Mouse (Mus musculus) intestine, embryonic 14.5 days (tissue): ENCODE data around the gene Dph7. TPM values are rescaled to one million over a fixed set of nuclear protein-coding genes. Genes with fewer than 3 reads are reported as not detected.
"Not testable (repeated sequence)": the region's sequence is repeated elsewhere in the genome, so short reads cannot be mapped to it uniquely, and the experiment has no call there.

Experiments
- ATAC-seq: fragments of 200-750 bp; cut with Nextera tagmentation; replicated peaks from 2 replicates; pipeline ENCODE4 v1.8.0; 2017; ENCODE audit warnings: low read depth, moderate number of reproducible peaks, moderate TSS enrichment, moderate library complexity; ENCODE audit not compliant: low FRiP score, low TSS enrichment
- DNase-seq: peaks from one replicate; pipeline ENCODE4 v3.0.0-alpha.2; 2018; ENCODE audit warnings: low spot score
- H3K27ac ChIP-seq: fragments of 300-500 bp; sonication (generic); 2 replicates; pipeline ENCODE4 v1.5.1; 2014; ENCODE audit warnings: low read depth, mild to moderate bottlenecking, control low read depth
- H3K27me3 ChIP-seq: fragments of 300-500 bp; sonication (generic); replicated peaks from 2 replicates; pipeline ENCODE4 v1.6.1; 2014; ENCODE audit warnings: low read length, control low read depth; ENCODE audit not compliant: control insufficient read depth, insufficient read depth
- H3K36me3 ChIP-seq: fragments of 300-500 bp; sonication (generic); 2 replicates; pipeline ENCODE4 v1.6.1; 2014; ENCODE audit warnings: low read length, control low read depth; ENCODE audit not compliant: control insufficient read depth, insufficient read depth
- H3K4me1 ChIP-seq: fragments of 300-500 bp; sonication (generic); replicated peaks from 2 replicates; pipeline ENCODE4 v1.6.1; 2014; ENCODE audit warnings: low read length, control low read depth, mixed read lengths; ENCODE audit not compliant: control insufficient read depth, insufficient read depth
- H3K4me2 ChIP-seq: fragments of 300-500 bp; sonication (generic); 2 replicates; pipeline ENCODE4 v1.6.1; 2014; ENCODE audit warnings: low read length
- H3K4me3 ChIP-seq: fragments of 300-500 bp; sonication (generic); 2 replicates; pipeline ENCODE4 v1.5.1; 2014; ENCODE audit warnings: low read depth, low read length, control low read depth, mixed read lengths
- H3K9ac ChIP-seq: fragments of 300-500 bp; sonication (generic); 2 replicates; pipeline ENCODE4 v1.6.1; 2014; ENCODE audit warnings: mild to moderate bottlenecking, low read length
- H3K9me3 ChIP-seq: fragments of 300-500 bp; sonication (generic); 2 replicates; pipeline ENCODE4 v1.6.1; 2016; ENCODE audit warnings: low read length, control low read depth; ENCODE audit not compliant: control insufficient read depth
- WGBS: fragments of 180-500 bp; shearing (Covaris S2); extraction: QIAGEN DNeasy Blood & Tissue Kit; methylation state at CpG from one replicate; pipeline ENCODE4 v1.1.7; 2014; 5-methylcytosine and 5-hydroxymethylcytosine counted together
- polyA plus RNA-seq: library from polyadenylated mRNA; unstranded; fragments of >200 nt; fragmentation: Nextera tagmentation; extraction: Ambion mirVana; gene quantifications from 2 replicates; pipeline ENCODE4 v1.2.1, GENCODE M21; 2014

Dph7 gene
- polyA plus RNA-seq, 1 experiment from 2014 or later, result 22.9 TPM

DNA sequence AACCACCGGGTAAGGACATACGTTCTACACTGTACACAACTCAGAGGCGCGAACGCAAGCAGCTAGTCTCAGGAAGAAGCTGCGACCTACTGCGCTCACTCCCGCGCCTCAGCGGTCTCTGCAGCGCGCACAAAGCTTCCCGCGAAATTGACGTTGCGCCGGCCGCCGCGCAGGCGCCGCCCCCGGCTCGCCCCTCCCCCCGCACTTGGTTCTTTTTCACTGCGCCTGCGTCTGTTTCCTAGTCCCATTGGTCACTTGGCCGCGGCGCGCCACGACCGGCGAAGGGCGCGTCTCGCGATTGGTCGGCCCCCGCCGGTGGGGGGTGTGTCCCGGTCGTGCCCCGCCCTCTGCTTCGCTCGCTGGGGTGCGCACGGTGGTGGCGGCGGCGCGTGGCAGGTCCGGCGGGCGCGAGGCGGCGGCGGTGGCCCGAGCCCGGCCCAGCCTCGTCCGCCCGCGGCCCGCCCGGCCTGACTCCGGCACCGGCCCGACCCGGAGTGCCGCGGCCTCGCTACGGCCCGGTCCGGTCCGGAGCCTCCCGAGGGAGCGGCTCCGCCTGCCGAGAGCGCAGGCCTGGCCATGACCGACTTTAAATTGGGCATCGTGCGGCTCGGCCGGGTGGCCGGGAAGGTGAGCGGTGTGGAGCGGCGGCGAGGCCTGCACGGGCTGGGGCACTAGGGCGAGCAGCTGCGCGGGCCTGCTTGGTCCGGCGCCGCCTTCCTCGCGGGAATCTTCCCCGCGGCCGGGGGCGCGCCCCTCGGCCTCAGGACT is 12.6 kb upstream of the Dph7 start, which contains the start of gene Zmynd19:
Zmynd19 (plus strand) TSS at position 372 of the 768 bp plus-strand sequence.
- WGBS, result under 1% methylated on average over 96 of the region's 108 CpGs
- Histone ChIP-seq H3K9me3 (no peaks in the 10 kb centered on the region), H3K4me2 (peak within 1 kb of the TSS; percentile 91), H3K4me3 (peak within 1 kb of the TSS; percentile 93), H3K36me3 (peaks cover 30% of the 10 kb centered on the region), H3K9ac (peak within 1 kb of the TSS; percentile 86), H3K4me1 (peaks cover 11% of the 10 kb centered on the region), H3K27me3 (no peaks in the 10 kb centered on the region), H3K27ac (peak within 1 kb of the TSS; percentile 62; the same call in 1 of the 2 replicates)
- DNase-seq (peak; percentile 96), ATAC-seq (peak; percentile 96)

DNA sequence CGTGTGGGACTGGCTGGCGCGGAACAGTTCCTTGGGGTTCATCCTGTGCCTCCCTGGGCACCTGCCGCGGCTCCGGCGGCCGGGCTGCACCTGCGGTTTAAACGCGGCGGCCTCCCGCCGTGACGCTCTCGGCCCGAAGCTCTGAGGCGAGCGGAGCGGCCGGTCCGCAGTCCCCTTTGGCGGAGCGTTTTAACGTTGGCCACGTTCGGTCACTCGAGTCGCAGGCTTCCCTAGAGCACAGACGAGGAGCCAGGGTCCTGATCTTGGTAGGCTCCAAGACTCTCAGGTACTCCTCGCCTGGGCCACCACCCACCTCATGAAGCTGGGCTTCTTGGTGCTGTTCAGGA is 12.0 kb upstream of the Dph7 start:
- Histone ChIP-seq H3K27me3 (no peaks in the 10 kb centered on the region), H3K4me1 (peaks cover 11% of the 10 kb centered on the region), H3K36me3 (peaks cover 35% of the 10 kb centered on the region), H3K9me3 (no peaks in the 10 kb centered on the region), H3K4me2 (peak overlapping the region; percentile 91), H3K4me3 (peak overlapping the region; percentile 93), H3K27ac (peak overlapping the region; percentile 62; the same call in 1 of the 2 replicates), H3K9ac (peak overlapping the region; percentile 86)
- under 1% methylated on average over 31 of the region's 31 CpGs for WGBS
- DNase-seq, result peak; percentile 64
- ATAC-seq, result peak; percentile 37; the same call in 1 of the 2 replicates

DNA sequence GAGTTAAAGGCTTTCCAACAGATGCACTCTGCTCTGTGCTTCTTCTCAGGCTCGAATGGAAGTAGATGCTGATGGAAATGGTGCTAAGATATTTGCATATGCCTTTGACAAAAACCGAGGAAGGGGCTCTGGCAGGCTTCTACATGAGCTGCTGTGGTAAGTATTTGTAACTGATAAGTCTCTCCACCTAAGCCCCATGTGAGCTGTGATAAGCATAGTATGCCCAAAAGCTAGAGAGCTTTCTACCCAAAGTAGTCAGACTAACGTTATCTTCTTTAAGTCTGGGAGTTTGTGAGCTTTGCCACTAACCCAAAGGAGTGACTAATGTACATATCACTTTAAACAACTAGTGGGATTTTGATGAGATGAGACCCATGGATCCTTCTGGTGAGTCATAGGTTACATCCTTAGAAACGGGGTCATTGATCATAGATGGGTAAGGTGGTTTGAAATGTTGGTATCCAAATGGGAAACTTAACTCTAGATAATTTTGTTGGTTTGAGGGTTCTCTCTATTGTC is 9.6 kb upstream of the Dph7 start:
- WGBS, result 84% methylated on average over 4 of the region's 4 CpGs
- Histone ChIP-seq H3K36me3 (peaks cover 58% of the 10 kb centered on the region), H3K4me2 (no peak overlapping the region), H3K9me3 (no peaks in the 10 kb centered on the region), H3K27me3 (no peaks in the 10 kb centered on the region), H3K27ac (no peak overlapping the region), H3K4me3 (no peak overlapping the region), H3K9ac (no peak overlapping the region), H3K4me1 (peaks cover 11% of the 10 kb centered on the region)
- no peak for DNase-seq
- ATAC-seq, result no peak

DNA sequence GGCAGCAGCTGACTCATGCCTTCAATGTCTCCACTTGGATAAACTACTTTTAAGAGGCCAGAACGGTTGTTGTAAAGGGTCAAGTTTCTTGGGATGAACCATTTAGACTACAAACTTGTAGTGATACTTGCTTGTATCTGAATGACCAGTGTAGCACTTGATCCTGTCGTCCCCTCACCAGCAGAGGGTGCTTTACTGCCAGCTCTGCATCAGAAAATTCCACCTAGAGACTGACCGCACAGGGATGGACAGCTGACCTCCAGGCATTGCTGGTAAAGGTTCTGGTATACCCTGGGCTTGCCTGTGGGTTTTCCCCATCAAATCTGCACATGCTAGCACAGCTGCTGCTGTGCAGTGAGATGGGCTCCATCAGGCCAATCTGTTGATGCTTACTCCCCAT is 1.3 kb upstream of the Dph7 start:
- peaks cover 63% of the 10 kb centered on the region for H3K36me3 ChIP-seq
- DNase-seq, result peak; percentile 53
- ATAC-seq, result no peak

DNA sequence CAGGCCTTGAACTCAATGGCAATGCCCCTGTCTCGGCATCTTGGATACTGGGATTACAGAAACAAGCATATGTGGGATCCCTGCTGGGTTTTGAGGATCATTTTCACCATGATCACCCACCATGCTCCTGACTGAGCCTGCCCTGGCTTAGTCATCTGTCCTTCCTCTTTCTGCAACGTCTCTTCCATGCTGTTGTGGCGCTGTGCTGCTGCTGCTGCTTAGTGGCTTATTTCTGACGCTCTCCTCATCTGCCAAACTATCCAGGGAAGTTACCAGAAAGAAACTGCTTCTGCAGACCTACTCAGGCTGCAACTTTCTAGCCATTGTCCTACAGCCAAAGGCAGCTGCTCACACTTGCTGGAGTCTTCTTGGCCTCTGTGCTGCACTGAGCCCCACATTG is 8.2 kb downstream of the Dph7 start:
- Histone ChIP-seq H3K36me3 (peaks cover 68% of the 10 kb centered on the region), H3K27me3 (no peaks in the 10 kb centered on the region), H3K4me1 (peaks cover 10% of the 10 kb centered on the region), H3K4me3 (no peak overlapping the region), H3K27ac (no peak overlapping the region), H3K4me2 (no peak overlapping the region), H3K9me3 (no peaks in the 10 kb centered on the region), H3K9ac (no peak overlapping the region)
- no peak for DNase-seq
- ATAC-seq, result no peak
- whole genome bisulfite sequencing, result 87% methylated on average over 4 of the region's 4 CpGs

More for the DNA sequence above, 1.3 kb upstream of the Dph7 start:
- Histone ChIP-seq H3K9me3 (no peaks in the 10 kb centered on the region), H3K4me2 (no peak overlapping the region), H3K27ac (no peak overlapping the region), H3K9ac (no peak overlapping the region), H3K4me3 (no peak overlapping the region), H3K4me1 (0 out of 2 replicates have a peak, but pooled peaks cover 7% of the 10 kb centered on the region), H3K27me3 (no peaks in the 10 kb centered on the region)
- 33% methylated on average over 3 of the region's 3 CpGs for WGBS

DNA sequence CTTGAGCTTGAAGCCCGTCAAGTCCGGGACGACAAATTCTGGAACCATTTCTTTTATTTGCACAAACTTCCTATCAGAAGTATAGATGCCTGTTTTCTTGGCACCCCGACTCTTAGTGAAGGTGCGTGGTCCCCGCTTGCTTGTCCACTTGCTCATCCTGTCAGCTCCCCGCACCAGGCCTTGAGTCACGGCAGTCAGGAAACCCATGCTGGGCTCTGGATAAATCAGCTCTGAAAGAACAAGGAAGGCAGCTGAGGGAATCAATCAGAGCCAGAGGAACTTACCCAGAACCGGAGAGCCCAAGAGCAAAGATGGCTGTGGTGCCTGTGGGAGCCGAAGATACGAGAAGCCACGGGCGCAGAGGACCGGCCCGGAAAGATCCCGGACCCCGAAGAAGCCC is 12.3 kb downstream of the Dph7 start:
- peaks cover 13% of the 10 kb centered on the region for H3K4me1 ChIP-seq
- not testable (repeated sequence) for H3K9me3 ChIP-seq, H3K27me3 ChIP-seq, DNase-seq, ATAC-seq
- peak overlapping the region; percentile 76 for H3K9ac ChIP-seq
- peak overlapping the region; percentile 100 for H3K4me2 ChIP-seq
- H3K27ac ChIP-seq, result peak overlapping the region; percentile 91
- peak overlapping the region; percentile 85 for H3K4me3 ChIP-seq
- whole genome bisulfite sequencing, result under 1% methylated on average over 17 of the region's 17 CpGs
- H3K36me3 ChIP-seq, result peaks cover 38% of the 10 kb centered on the region

DNA sequence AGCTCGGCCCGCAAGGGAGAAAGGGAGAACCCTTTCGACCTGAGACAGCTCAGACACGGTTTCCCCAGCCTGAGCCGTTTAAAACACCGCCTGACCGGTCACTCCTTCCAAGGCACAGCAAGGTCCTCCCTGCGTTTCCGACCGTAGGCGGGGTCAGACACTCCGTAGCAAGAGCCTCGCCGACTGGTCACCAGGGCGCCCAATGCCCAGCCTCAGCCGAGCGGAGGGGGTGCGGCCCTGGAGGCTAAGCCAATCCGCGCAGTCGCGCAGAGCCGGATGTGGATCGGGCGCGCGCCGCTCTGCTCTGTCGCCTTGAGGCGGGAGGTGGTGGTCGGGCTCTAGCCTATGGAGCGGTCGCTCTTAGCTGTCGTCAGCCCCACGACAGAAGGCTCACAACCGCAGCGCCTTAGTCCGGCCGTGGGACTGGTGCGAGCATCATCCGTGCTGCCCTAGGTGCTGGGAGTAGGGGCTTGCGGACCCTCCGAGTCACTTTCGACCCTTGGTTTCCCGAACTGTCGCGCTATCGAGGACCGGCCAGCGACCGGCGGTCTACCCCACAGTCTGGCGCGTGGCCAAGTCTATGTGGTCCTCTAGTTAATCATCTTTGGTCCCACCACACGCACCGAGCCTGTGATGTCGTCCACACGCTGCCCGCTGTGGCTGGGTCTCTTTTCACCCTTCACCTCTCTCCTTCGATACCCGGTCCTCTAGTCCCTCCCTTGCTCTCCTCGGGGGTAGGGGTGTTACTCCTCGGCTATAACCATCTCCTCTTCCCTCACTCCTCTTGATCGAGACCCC is 12.9 kb downstream of the Dph7 start, which contains the start of gene Mrpl41:
Mrpl41 (minus strand) TSS at position 193 of the 798 bp plus-strand sequence.
- ATAC-seq, result peak; percentile 99
- H3K9ac ChIP-seq, result peak within 1 kb of the TSS; percentile 76
- H3K4me1 ChIP-seq, result peaks cover 13% of the 10 kb centered on the region
- WGBS, result under 1% methylated on average over 64 of the region's 64 CpGs
- peak within 1 kb of the TSS; percentile 91 for H3K27ac ChIP-seq
- H3K4me3 ChIP-seq, result peak within 1 kb of the TSS; percentile 85
- H3K27me3 ChIP-seq, result no peaks in the 10 kb centered on the region
- H3K9me3 ChIP-seq, result no peaks in the 10 kb centered on the region
- peaks cover 32% of the 10 kb centered on the region for H3K36me3 ChIP-seq
- H3K4me2 ChIP-seq, result peak within 1 kb of the TSS; percentile 100
- DNase-seq, result peak; percentile 93

DNA sequence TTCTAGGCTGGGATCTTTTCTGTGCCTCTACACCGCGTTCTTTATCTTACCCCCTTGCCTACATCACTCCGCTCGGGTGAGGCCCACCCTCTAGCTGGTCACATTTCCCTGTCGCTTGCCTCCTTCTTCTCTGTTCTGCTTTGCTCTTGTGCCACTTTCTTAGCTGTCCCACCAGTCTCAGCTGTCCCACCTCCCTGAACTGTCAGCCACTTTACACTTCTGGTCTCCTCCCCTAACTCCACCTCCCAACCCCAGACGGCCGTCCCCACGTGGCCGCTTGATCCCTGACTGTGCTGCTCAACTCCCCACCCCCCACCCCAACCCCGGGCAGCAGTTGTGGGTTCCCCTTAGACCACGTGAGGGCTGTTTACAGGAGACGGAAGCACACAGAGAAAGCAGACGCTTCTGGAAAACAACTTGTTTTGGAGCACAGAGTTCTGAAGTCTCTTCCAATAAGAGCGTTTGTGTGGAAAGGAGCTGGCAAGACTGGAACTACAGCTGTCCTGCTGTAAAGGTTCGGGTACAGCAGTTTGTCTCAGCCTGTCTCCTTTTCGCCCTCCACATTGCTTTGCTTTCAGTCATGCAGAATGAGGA is 13.6 kb downstream of the Dph7 start, which contains the start of gene Pnpla7:
Pnpla7 (plus strand) TSS at position 330 of the 594 bp plus-strand sequence.
- peak within 1 kb of the TSS; percentile 76 for H3K9ac ChIP-seq
- peaks cover 25% of the 10 kb centered on the region for H3K36me3 ChIP-seq
- WGBS, result under 1% methylated on average over 16 of the region's 16 CpGs
- H3K4me3 ChIP-seq, result peak within 1 kb of the TSS; percentile 85
- ATAC-seq (peak; percentile 66), DNase-seq (peak; percentile 79)
- peak within 1 kb of the TSS; percentile 100 for H3K4me2 ChIP-seq
- no peaks in the 10 kb centered on the region for H3K27me3 ChIP-seq
- no peaks in the 10 kb centered on the region for H3K9me3 ChIP-seq
- H3K4me1 ChIP-seq, result peaks cover 13% of the 10 kb centered on the region
- H3K27ac ChIP-seq, result peak within 1 kb of the TSS; percentile 91
